Mouse (Mus musculus) splenic B cell, adult 2 months (primary cell): ENCODE measurements at regions not wholly inside any gene's neighbourhood (a gene's known extent, or its start where the extent isn't known, plus 50 kb on each side); places are given as distances from the start of the nearest gene placed in this dataset.
A peak's percentile ranks its signal among the peaks of the same experiment; 100 is the strongest.

ENCODE experiments used
- DNase-seq: peaks from one replicate; pipeline ENCODE4 v3.0.0-alpha.2; 2011; ENCODE audit warnings: low read depth, low spot score
- H3K27me3 ChIP-seq: 2 replicates; pipeline ENCODE4 v1.6.1; 2012; ENCODE audit warnings: mild to moderate bottlenecking, low read length, moderate library complexity, mixed read lengths; ENCODE audit not compliant: control insufficient read depth, poor library complexity, insufficient read depth, severe bottlenecking
- H3K36me3 ChIP-seq: 2 replicates; pipeline ENCODE4 v1.6.1; 2012; ENCODE audit warnings: mild to moderate bottlenecking, low read length, moderate library complexity, mixed read lengths; ENCODE audit not compliant: control insufficient read depth, poor library complexity, insufficient read depth, severe bottlenecking

GRCm38 (mm10) chr1:78050231-78050630 is 146.7 kb downstream of the Pax3 start:
- no peak for DNase-seq
- H3K36me3 ChIP-seq: no peaks in the 10 kb centered on the region

GRCm38 (mm10) chr1:78032336-78032735 is 164.6 kb downstream of the Pax3 start:
- Histone ChIP-seq H3K36me3 (no peaks in the 10 kb centered on the region), H3K27me3 (no peaks in the 10 kb centered on the region)
- DNase-seq: no peak

More at GRCm38 (mm10) chr1:78050231-78050630, 146.7 kb downstream of the Pax3 start:
- H3K27me3 ChIP-seq: no peaks in the 10 kb centered on the region

- DNase-seq: no peak
- H3K27me3 ChIP-seq: no peaks in the 10 kb centered on the region
Measured at GRCm38 (mm10) chr1:78021766-78022165, 175.2 kb downstream of the Pax3 start.

GRCm38 (mm10) chr1:78021014-78021413 is 175.9 kb downstream of the Pax3 start:
- Histone ChIP-seq H3K36me3 (no peaks in the 10 kb centered on the region), H3K27me3 (no peaks in the 10 kb centered on the region)
- DNase-seq: no peak

More at GRCm38 (mm10) chr1:78021766-78022165, 175.2 kb downstream of the Pax3 start:
- no peaks in the 10 kb centered on the region for H3K36me3 ChIP-seq

- no peaks in the 10 kb centered on the region for H3K27me3 ChIP-seq
- DNase-seq: no peak
- H3K36me3 ChIP-seq: no peaks in the 10 kb centered on the region
Measured at GRCm38 (mm10) chr1:78017949-78018617, 178.9 kb downstream of the Pax3 start.

GRCm38 (mm10) chr1:78016541-78017267 is 180.2 kb downstream of the Pax3 start:
- DNase-seq: no peak
- no peaks in the 10 kb centered on the region for H3K27me3 ChIP-seq
- no peaks in the 10 kb centered on the region for H3K36me3 ChIP-seq

GRCm38 (mm10) chr1:78015999-78016398 is 180.9 kb downstream of the Pax3 start:
- DNase-seq: no peak
- Histone ChIP-seq H3K36me3 (no peaks in the 10 kb centered on the region), H3K27me3 (no peaks in the 10 kb centered on the region)

- Histone ChIP-seq H3K36me3 (no peaks in the 10 kb centered on the region), H3K27me3 (no peaks in the 10 kb centered on the region)
- DNase-seq: no peak
Measured at GRCm38 (mm10) chr1:78013396-78013795, 183.5 kb downstream of the Pax3 start.

- DNase-seq: no peak
- no peaks in the 10 kb centered on the region for H3K36me3 ChIP-seq
- H3K27me3 ChIP-seq: no peaks in the 10 kb centered on the region
Measured at GRCm38 (mm10) chr1:78008811-78009410, 188.0 kb downstream of the Pax3 start.

GRCm38 (mm10) chr1:78004376-78004775 is 192.6 kb downstream of the Pax3 start:
- no peak for DNase-seq
- Histone ChIP-seq H3K27me3 (no peaks in the 10 kb centered on the region), H3K36me3 (no peaks in the 10 kb centered on the region)

GRCm38 (mm10) chr1:77998727-77999126 is 198.2 kb downstream of the Pax3 start:
- H3K27me3 ChIP-seq: no peaks in the 10 kb centered on the region
- DNase-seq: no peak
- H3K36me3 ChIP-seq: no peaks in the 10 kb centered on the region

- Histone ChIP-seq H3K36me3 (no peaks in the 10 kb centered on the region), H3K27me3 (no peaks in the 10 kb centered on the region)
- DNase-seq: no peak
Measured at GRCm38 (mm10) chr1:77981528-77981927, 215.4 kb downstream of the Pax3 start.

- peak; percentile 66 for DNase-seq
- Histone ChIP-seq H3K36me3 (no peaks in the 10 kb centered on the region), H3K27me3 (no peaks in the 10 kb centered on the region)
Measured at GRCm38 (mm10) chr1:77978696-77979095, 218.2 kb downstream of the Pax3 start.

- H3K27me3 ChIP-seq: no peaks in the 10 kb centered on the region
- DNase-seq: no peak
- H3K36me3 ChIP-seq: no peaks in the 10 kb centered on the region
Measured at GRCm38 (mm10) chr1:77975941-77976340, 221.0 kb downstream of the Pax3 start.

- H3K36me3 ChIP-seq: no peaks in the 10 kb centered on the region
- peak; percentile 29 for DNase-seq
- no peaks in the 10 kb centered on the region for H3K27me3 ChIP-seq
Measured at GRCm38 (mm10) chr1:77972301-77972717, 224.6 kb downstream of the Pax3 start.
